8 mouse cellular contexts compared by ENCODE assay signal in genomic region chr10:128697072-128697725, GRCm38 (mm10). TPM values are rescaled to one million over a fixed set of nuclear protein-coding genes. Genes with fewer than 3 reads are reported as not detected.
A peak's percentile ranks its signal among the peaks of the same experiment; 100 is the strongest.
DNase-seq lines count a peak whose midpoint lies in the region; ATAC-seq lines count a peak whose summit lies in the region.

No protein-coding gene starts in this region.

- no peak overlapping the region for H3K27ac ChIP-seq in intestine, embryonic 15.5 days
- H3K27ac ChIP-seq in neural tube, embryonic 15.5 days (replicated peaks): peak overlapping the region; percentile 86

- 80% methylated on average over 6 of the region's 6 CpGs for WGBS in intestine, embryonic 15.5 days
- 91% methylated on average over 6 of the region's 6 CpGs for WGBS in neural tube, embryonic 15.5 days

- peaks cover 58% of the 10 kb centered on the region for H3K36me3 ChIP-seq in megakaryocyte, embryonic 14.5 days (replicated peaks; ENCODE audit: low read length)
- peaks cover 33% of the 10 kb centered on the region for H3K36me3 ChIP-seq in intestine, embryonic 15.5 days
- H3K36me3 ChIP-seq in neural tube, embryonic 15.5 days: no peaks in the 10 kb centered on the region

- peak; percentile 28 for DNase-seq in CD4-positive, CD25-positive, alpha-beta regulatory T cell, adult 2 months (ENCODE audit: low read depth, low spot score)
- DNase-seq in ovary, adult 18-20 months (ENCODE audit: low spot score): no peak
- no peak for DNase-seq in cerebellum, adult 11 months

- H3K9me3 ChIP-seq in megakaryocyte, embryonic 14.5 days: no peaks in the 10 kb centered on the region
- no peaks in the 10 kb centered on the region for H3K9me3 ChIP-seq in intestine, embryonic 15.5 days
- no peaks in the 10 kb centered on the region for H3K9me3 ChIP-seq in neural tube, embryonic 15.5 days (replicated peaks)

- peak overlapping the region; percentile 64; the same call in 1 of the 2 replicates for H3K4me2 ChIP-seq in intestine, embryonic 15.5 days (replicated peaks)
- H3K4me2 ChIP-seq in neural tube, embryonic 15.5 days: peak overlapping the region; percentile 75

- peaks cover 60% of the 10 kb centered on the region for H3K4me1 ChIP-seq in megakaryocyte, embryonic 14.5 days
- 0 out of 2 replicates have a peak, but pooled peaks cover 2% of the 10 kb centered on the region for H3K4me1 ChIP-seq in intestine, embryonic 15.5 days (replicated peaks)
- H3K4me1 ChIP-seq in neural tube, embryonic 15.5 days: peaks cover 22% of the 10 kb centered on the region

- H3K4me3 ChIP-seq in megakaryocyte, embryonic 14.5 days (replicated peaks): peak overlapping the region; percentile 91
- H3K4me3 ChIP-seq in intestine, embryonic 15.5 days (replicated peaks): peak overlapping the region; percentile 33; the same call in 1 of the 2 replicates
- H3K4me3 ChIP-seq in neural tube, embryonic 15.5 days (replicated peaks): peak overlapping the region; percentile 75; the same call in 1 of the 2 replicates

- no peak for ATAC-seq in CD4-positive, CD25-positive, alpha-beta regulatory T cell, adult 4 months
- no peak for ATAC-seq in megakaryocyte, adult 5-6 weeks (ENCODE audit: poor library complexity, severe bottlenecking)
- ATAC-seq in intestine, embryonic 15.5 days: no peak
- ATAC-seq in neural tube, embryonic 15.5 days (ENCODE audit: low FRiP score): no peak

- H3K9ac ChIP-seq in intestine, embryonic 15.5 days: no peak overlapping the region
- H3K9ac ChIP-seq in neural tube, embryonic 15.5 days (replicated peaks): no peak overlapping the region

- H3K27me3 ChIP-seq in megakaryocyte, embryonic 14.5 days (replicated peaks): no peaks in the 10 kb centered on the region
- H3K27me3 ChIP-seq in intestine, embryonic 15.5 days (replicated peaks): no peaks in the 10 kb centered on the region
- no peaks in the 10 kb centered on the region for H3K27me3 ChIP-seq in neural tube, embryonic 15.5 days (replicated peaks)

RNA-seq across cellular contexts. Expression of gene Rab5b, which starts 1.1 kb away (rescaled TPM):
- polyA plus RNA-seq in CD4-positive, CD25-positive, alpha-beta regulatory T cell, adult 4 months (2017; shearing (Covaris generic)): 100 to 1,000 TPM in 1 of 2 experiments, 10 to 100 TPM in 1; 69.1 to 111 TPM
- polyA plus RNA-seq in megakaryocyte, embryonic 14.5 days (2012; ENCODE audit: insufficient read depth, low replicate concordance): 3.1 and 11.0 TPM in 2 replicates
- total RNA-seq in megakaryocyte, adult 5-6 weeks (2015): 62.8 and 64.7 TPM in 2 replicates
- 77.1 and 84.0 TPM in 2 replicates for total RNA-seq in megakaryocyte, adult 5-6 weeks (2017)
- polyA plus RNA-seq in intestine, embryonic 15.5 days (2015; fragmentation: Nextera tagmentation; extraction: Ambion mirVana): 59.0 and 60.5 TPM in 2 replicates
- 103 and 108 TPM in 2 replicates for polyA plus RNA-seq in neural tube, embryonic 15.5 days (2015; fragmentation: Nextera tagmentation; extraction: Ambion mirVana)

RNA-seq across cellular contexts. Expression of gene Pmel, which starts 6.8 kb away (rescaled TPM):
- polyA plus RNA-seq in CD4-positive, CD25-positive, alpha-beta regulatory T cell, adult 4 months (2017; shearing (Covaris generic)): 1 to 10 TPM; 4.8 TPM
- 0.20 TPM in 1 of 2 replicates, not detected in the other for polyA plus RNA-seq in megakaryocyte, embryonic 14.5 days (2012; ENCODE audit: insufficient read depth, low replicate concordance)
- 0.16 and 0.57 TPM in 2 replicates for total RNA-seq in megakaryocyte, adult 5-6 weeks (2015)
- 0.07 and 0.73 TPM in 2 replicates for total RNA-seq in megakaryocyte, adult 5-6 weeks (2017)
- polyA plus RNA-seq in intestine, embryonic 15.5 days (2015; fragmentation: Nextera tagmentation; extraction: Ambion mirVana): 1.0 and 1.1 TPM in 2 replicates
- 0.49 and 1.1 TPM in 2 replicates for polyA plus RNA-seq in neural tube, embryonic 15.5 days (2015; fragmentation: Nextera tagmentation; extraction: Ambion mirVana)

RNA-seq across cellular contexts. Expression of gene Cdk2, which starts 7.6 kb away (rescaled TPM):
- 10 to 100 TPM; 19.7 to 23.2 TPM for polyA plus RNA-seq in CD4-positive, CD25-positive, alpha-beta regulatory T cell, adult 4 months (2017; shearing (Covaris generic))
- 3.6 and 5.7 TPM in 2 replicates for polyA plus RNA-seq in megakaryocyte, embryonic 14.5 days (2012; ENCODE audit: insufficient read depth, low replicate concordance)
- 85.3 and 89.5 TPM in 2 replicates for total RNA-seq in megakaryocyte, adult 5-6 weeks (2015)
- total RNA-seq in megakaryocyte, adult 5-6 weeks (2017): 63.4 and 70.7 TPM in 2 replicates
- polyA plus RNA-seq in intestine, embryonic 15.5 days (2015; fragmentation: Nextera tagmentation; extraction: Ambion mirVana): 72.7 and 80.9 TPM in 2 replicates
- 16.1 and 33.7 TPM in 2 replicates for polyA plus RNA-seq in neural tube, embryonic 15.5 days (2015; fragmentation: Nextera tagmentation; extraction: Ambion mirVana)

RNA-seq across cellular contexts. Expression of gene Suox, which starts 23.3 kb away (rescaled TPM):
- 10 to 100 TPM; 25.7 to 44.3 TPM for polyA plus RNA-seq in CD4-positive, CD25-positive, alpha-beta regulatory T cell, adult 4 months (2017; shearing (Covaris generic))
- polyA plus RNA-seq in megakaryocyte, embryonic 14.5 days (2012; ENCODE audit: insufficient read depth, low replicate concordance): 0.36 TPM in 1 of 2 replicates, not detected in the other
- 1.4 and 1.5 TPM in 2 replicates for total RNA-seq in megakaryocyte, adult 5-6 weeks (2015)
- total RNA-seq in megakaryocyte, adult 5-6 weeks (2017): 3.9 and 4.7 TPM in 2 replicates
- 11.9 and 12.1 TPM in 2 replicates for polyA plus RNA-seq in intestine, embryonic 15.5 days (2015; fragmentation: Nextera tagmentation; extraction: Ambion mirVana)
- 15.7 and 17.0 TPM in 2 replicates for polyA plus RNA-seq in neural tube, embryonic 15.5 days (2015; fragmentation: Nextera tagmentation; extraction: Ambion mirVana)

RNA-seq across cellular contexts. Expression of gene Dgka, which starts 47.5 kb away (rescaled TPM):
- polyA plus RNA-seq in CD4-positive, CD25-positive, alpha-beta regulatory T cell, adult 4 months (2017; shearing (Covaris generic)): 100 to 1,000 TPM; 322 to 370 TPM
- 2.8 and 4.7 TPM in 2 replicates for polyA plus RNA-seq in megakaryocyte, embryonic 14.5 days (2012; ENCODE audit: insufficient read depth, low replicate concordance)
- total RNA-seq in megakaryocyte, adult 5-6 weeks (2015): 35.0 and 37.6 TPM in 2 replicates
- 31.5 and 32.6 TPM in 2 replicates for total RNA-seq in megakaryocyte, adult 5-6 weeks (2017)
- polyA plus RNA-seq in intestine, embryonic 15.5 days (2015; fragmentation: Nextera tagmentation; extraction: Ambion mirVana): 7.1 and 7.4 TPM in 2 replicates
- polyA plus RNA-seq in neural tube, embryonic 15.5 days (2015; fragmentation: Nextera tagmentation; extraction: Ambion mirVana): 7.7 and 13.2 TPM in 2 replicates

Comparison
In these comparisons a context has a peak if more than half of its experiments do, and no peak if none do; other contexts are left out.
1. H3K4me3 ChIP-seq: peak in every context shown above with its lines; median percentile 91 in megakaryocyte, embryonic 14.5 days; 75 in neural tube, embryonic 15.5 days; 33 in intestine, embryonic 15.5 days.